ENCODE assay signal across 20 mouse cellular contexts in the genomic region with DNA sequence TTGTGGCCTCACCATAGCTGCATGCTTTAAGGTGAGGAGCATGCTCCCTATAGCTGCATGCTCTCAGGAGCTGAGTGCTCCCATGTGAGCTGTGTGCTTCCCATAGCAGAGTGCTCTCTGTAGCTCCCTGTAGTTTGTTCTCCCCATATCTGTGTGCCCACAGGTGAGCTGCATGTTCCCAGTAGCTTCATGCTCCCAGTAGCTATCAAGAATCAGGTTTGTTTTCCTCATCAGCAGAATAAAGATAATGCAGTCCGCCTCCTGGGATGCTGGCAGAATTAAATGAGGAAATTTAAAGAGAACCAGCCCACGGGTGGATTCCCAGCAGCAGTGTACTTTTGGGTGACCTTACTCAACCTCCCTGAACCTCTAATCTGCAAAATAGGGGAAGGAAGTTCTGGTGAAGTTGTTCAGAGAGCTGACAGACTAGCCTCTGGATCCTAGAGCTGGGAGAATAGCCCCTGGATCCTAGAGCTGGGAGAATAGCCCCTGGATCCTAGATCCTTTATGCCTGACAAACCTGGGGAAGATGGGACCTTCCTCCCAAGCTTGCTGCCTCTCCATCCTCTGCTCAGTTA.
"Had no signal": no experiment of that assay in that cellular context is flagged by ENCODE, and none has a peak within 500 bp of the region (broad histone marks: within the 10 kb centered on the region; RNA-seq: fewer than 3 reads in every experiment).

No protein-coding gene starts in this region.

- H3K4me1 ChIP-seq: limb, embryonic 12.5 days; limb, embryonic 15.5 days; neural tube, embryonic 12.5 days; neural tube, embryonic 15.5 days had no signal

- H3K4me2 ChIP-seq: limb, embryonic 12.5 days; limb, embryonic 15.5 days; liver, embryonic 13.5 days; neural tube, embryonic 12.5 days; neural tube, embryonic 15.5 days had no signal

- H3K27me3 ChIP-seq: limb, embryonic 12.5 days; limb, embryonic 15.5 days; liver, embryonic 13.5 days; neural tube, embryonic 12.5 days; neural tube, embryonic 15.5 days had no signal

- H3K36me3 ChIP-seq: limb, embryonic 12.5 days; limb, embryonic 15.5 days; liver, embryonic 13.5 days; midbrain, embryonic 10.5 days; neural tube, embryonic 12.5 days; neural tube, embryonic 15.5 days had no signal

- DNase-seq: kidney, adult 18-20 months; layer of hippocampus, adult 9-11 months; liver, embryonic 13.5 days; lung, adult 2 months; lung, postnatal 14 days; midbrain, embryonic 14.5 days; thymus, adult 2 months; thymus, postnatal 14 days; thymus, postnatal 4 days had no signal

- H3K27ac ChIP-seq: kidney, postnatal 0 days; layer of hippocampus, adult 2 months; left cerebral cortex, adult 2 months; limb, embryonic 12.5 days; limb, embryonic 15.5 days; liver, embryonic 13.5 days; midbrain, embryonic 10.5 days; neural tube, embryonic 12.5 days; neural tube, embryonic 15.5 days; stomach, postnatal 0 days had no signal

- H3K9ac ChIP-seq: limb, embryonic 12.5 days; limb, embryonic 15.5 days; liver, embryonic 13.5 days; neural tube, embryonic 12.5 days; neural tube, embryonic 15.5 days had no signal

- ATAC-seq: intestine, embryonic 16.5 days had no signal

- H3K4me3 ChIP-seq: layer of hippocampus, adult 2 months; left cerebral cortex, adult 2 months; limb, embryonic 12.5 days; limb, embryonic 15.5 days; liver, embryonic 13.5 days; megakaryocyte, embryonic 14.5 days; midbrain, embryonic 10.5 days; neural tube, embryonic 12.5 days; neural tube, embryonic 15.5 days had no signal

- H3K9me3 ChIP-seq: limb, embryonic 12.5 days; limb, embryonic 15.5 days; liver, embryonic 13.5 days; megakaryocyte, embryonic 14.5 days; midbrain, embryonic 10.5 days; neural tube, embryonic 12.5 days; neural tube, embryonic 15.5 days had no signal
